Mouse (Mus musculus) brain, embryonic 14.5 days (tissue): ENCODE data around the gene Iqsec1. TPM values are rescaled to one million over a fixed set of nuclear protein-coding genes. Genes with fewer than 3 reads are reported as not detected.

Source experiments
- DNase-seq: peaks from one replicate; pipeline ENCODE4 v3.0.0-alpha.2; 2011; ENCODE audit warnings: low read depth
- CTCF ChIP-seq: fragments of 200-500 bp; IDR thresholded peaks from 2 replicates; pipeline ENCODE4 v1.5.1; 2012; ENCODE audit warnings: inconsistent platforms, mild to moderate bottlenecking, moderate library complexity, borderline replicate concordance; ENCODE audit not compliant: insufficient read depth, insufficient read length; ENCODE audit errors: extremely low read depth
- POLR2A ChIP-seq: fragments of 200-500 bp; IDR thresholded peaks from 2 replicates; pipeline ENCODE4 v1.6.1; 2012; ENCODE audit warnings: mild to moderate bottlenecking, inconsistent platforms, borderline replicate concordance; ENCODE audit not compliant: poor library complexity, insufficient read depth, insufficient read length, severe bottlenecking; ENCODE audit errors: extremely low read depth
- polyA plus RNA-seq: library from polyadenylated mRNA; depleted of rRNA; stranded (reverse); fragments of >200 nt; gene quantifications from 2 replicates; pipeline ENCODE4 v1.2.3, GENCODE M21; 2012

The Iqsec1 gene
- polyA plus RNA-seq, 1 experiment, result 91.1 TPM

GRCm38 (mm10) chr6:90821916-90822602, 166.4 kb downstream of the Iqsec1 start:
- TF ChIP-seq CTCF, result no peak
- no peak for TF ChIP-seq POLR2A
- DNase-seq, result peak; percentile 82

- peak; percentile 56 for DNase-seq
- TF ChIP-seq CTCF (peak; percentile 48; the same call in 1 of the 2 replicates), POLR2A (no peak)
Measured at GRCm38 (mm10) chr6:90819880-90820279, 168.6 kb downstream of the Iqsec1 start.

DNA sequence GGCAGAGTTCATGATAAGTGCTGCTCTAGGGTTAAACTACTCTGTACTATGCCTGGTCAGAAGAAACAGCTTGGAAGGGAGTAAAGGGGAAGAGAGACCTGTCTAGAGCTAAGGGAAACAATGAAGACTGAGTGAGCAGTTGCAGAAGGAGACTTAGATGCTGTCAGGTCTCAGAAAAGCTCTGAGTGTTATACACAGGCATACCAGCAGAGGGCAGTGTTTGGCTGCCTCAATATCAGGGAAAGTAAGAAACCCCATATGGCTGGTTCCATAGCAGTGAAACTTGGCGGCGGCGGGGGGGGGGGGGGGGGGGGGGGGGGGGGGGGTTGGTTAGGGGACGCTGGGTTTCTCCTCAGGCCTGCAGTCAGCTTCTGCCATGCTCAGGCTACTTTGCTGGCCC, 169.5 kb downstream of the Iqsec1 start:
- peak; percentile 90 for DNase-seq
- TF ChIP-seq POLR2A, result no peak
- peak; percentile 82; the same call in 1 of the 2 replicates for TF ChIP-seq CTCF

DNA sequence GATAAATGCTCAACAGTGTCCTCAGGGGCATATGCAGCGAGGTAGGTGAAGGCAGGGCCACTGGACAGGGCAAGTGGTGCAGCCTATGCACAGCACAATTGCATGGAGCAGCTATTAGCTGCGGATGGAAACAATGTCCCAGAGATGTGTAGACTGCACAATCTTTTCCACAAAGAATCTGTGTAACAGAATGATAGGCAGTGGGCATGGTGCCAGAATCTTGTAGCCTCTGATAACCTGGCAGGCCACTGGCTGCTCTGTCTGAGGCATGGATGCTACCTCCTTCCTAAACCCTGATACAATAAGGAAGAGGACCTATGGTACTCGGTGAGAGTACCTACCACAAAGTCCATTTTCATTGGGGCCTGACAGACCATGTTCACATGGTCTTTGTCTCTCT, 171.9 kb downstream of the Iqsec1 start:
- no peak for TF ChIP-seq POLR2A
- no peak for TF ChIP-seq CTCF
- no peak for DNase-seq

- TF ChIP-seq CTCF (no peak), POLR2A (no peak)
- DNase-seq, result no peak
Measured at GRCm38 (mm10) chr6:90815341-90815740, 173.1 kb downstream of the Iqsec1 start.

DNA sequence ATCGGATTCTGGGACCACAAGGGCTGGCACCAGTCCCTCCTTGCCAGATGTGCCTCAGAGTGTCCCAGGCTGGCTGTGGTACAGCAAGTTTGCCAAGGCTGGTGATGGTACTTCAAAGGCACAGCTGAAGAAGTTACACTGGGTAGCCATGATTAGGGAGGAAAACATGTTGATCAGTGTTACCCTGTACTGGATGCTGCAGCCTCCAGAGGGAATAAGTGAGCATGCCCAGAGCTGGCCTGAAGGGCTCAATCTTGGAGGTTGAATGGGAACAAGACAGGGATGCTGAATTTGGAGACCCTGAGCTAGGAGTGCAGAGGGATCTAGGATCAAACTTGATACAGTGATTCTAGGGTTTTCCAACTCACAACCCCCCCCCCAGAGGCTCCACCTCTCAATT, 175.0 kb downstream of the Iqsec1 start:
- DNase-seq, result no peak
- TF ChIP-seq POLR2A (no peak), CTCF (no peak)

DNA sequence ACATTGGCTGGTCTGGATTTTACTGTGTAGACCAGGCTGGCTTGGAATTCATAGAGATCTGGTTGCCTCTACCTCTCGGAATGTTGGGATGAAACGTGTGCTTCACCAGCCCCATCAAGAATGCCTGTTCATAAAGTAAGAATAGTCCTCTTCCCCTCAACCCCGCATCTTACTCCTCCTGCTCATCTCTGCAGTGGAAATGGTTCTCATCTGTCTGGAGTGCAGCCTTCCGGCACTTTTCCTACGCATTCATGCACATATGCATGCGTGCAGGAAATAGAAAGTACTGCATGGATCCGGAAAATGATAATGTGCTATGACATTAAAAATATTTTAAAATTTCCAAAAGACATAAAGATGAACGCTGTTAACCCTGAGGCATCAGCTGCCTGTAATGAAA, 175.9 kb downstream of the Iqsec1 start:
- DNase-seq, result no peak
- no peak for TF ChIP-seq POLR2A

DNA sequence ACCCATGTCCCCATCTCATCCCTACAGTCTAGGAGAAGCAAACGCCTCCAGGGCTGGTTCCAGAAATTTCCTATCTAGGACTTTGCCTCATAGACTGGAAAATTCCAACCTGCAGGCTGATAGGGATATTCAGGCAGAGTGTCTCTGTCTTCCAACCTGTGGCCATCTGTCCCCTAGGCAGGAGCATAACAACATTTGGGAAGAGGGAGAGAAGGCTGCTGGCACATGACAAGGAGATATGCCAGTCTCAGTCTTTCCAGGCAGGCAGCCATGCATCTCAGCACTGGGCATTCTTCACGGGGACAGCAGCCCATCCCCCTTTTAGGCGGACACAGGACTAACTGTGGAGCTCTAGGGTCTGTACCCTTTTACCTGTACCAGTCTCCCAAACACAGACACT, 176.4 kb downstream of the Iqsec1 start:
- TF ChIP-seq CTCF (no peak), POLR2A (no peak)

DNA sequence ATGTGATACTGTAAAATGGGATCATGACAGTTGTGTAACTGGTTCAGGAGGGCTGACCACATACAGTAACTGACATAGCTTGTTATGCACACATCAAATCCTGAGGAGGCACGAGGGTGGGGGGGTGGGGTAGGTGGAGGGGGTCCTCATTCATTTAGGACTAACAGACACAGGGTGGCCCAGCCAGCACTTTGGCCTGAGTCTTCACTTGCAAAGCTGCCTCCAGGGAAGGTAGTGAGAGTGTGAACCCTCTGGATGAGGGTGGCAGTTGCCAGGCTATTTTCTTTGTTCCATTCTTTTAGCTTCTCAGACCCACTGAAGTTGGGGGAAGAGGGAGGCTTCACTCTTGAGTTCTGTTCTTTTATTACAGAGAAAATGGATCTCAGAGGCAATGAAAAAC, 177.9 kb downstream of the Iqsec1 start:
- no peak for DNase-seq
- no peak for TF ChIP-seq POLR2A
- TF ChIP-seq CTCF, result no peak

More for the DNA sequence above, 176.4 kb downstream of the Iqsec1 start:
- DNase-seq, result no peak

DNA sequence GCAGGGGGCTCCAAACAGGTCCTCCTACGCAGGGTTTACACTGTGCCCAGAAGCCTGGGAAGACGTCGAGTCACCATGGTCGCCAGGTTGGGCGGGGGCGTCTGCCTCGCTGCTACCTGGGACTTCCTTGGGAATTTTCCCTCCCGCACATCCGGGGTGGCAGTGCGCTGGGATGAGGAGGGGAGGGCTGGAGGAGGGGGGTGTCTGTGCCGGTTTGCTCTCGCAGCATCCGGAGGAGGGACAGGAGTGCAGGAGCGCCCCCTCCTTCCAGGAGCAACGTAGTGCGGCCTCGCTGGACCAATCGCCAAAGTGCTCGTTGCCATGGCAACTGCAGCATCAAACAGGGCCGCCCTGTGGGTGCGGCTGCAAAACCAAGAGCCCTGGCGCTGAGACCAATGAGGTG, 178.5 kb downstream of the Iqsec1 start:
- DNase-seq, result peak; percentile 98
- peak; percentile 35 for TF ChIP-seq CTCF
- no peak for TF ChIP-seq POLR2A

DNA sequence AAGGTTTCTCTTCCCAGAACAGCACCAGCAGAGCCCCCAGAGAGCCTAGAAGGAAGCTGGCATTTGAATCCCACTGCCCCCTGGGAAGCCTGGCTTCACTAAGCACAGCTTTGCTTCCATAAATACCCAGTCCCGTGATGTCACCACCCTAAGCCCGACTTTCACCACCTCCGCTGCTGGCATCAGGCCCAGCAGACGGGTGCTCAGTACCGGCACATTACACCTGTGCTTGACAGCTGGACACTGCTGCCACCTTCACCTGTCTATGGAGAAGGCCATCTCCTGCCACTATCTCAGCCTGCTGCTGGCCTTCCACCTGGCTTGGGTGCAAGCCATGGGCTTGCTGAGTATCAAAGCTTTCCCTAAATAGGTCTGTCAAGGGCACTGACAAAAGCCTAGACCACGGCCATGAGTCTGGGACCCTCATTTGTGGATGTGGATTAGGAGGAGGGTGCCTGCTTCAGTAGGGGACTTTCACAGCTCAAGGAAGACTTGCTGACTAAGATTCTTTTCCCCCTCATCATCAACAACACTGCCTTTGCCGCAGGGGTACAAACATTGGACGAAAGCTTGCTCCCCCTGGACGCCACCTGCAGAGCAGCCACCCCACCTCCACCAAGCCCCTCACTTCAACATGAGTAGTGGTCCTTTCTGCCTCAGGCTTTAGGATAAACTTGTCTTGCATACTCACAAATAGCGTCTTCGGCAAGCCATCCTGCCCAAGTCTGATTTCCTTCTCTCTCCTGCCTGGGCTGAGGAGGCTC, 179.2 kb downstream of the Iqsec1 start:
- no peak for TF ChIP-seq POLR2A
- TF ChIP-seq CTCF, result no peak
- no peak for DNase-seq

GRCm38 (mm10) chr6:90808544-90808943, 179.9 kb downstream of the Iqsec1 start:
- DNase-seq, result peak; percentile 71
- no peak for TF ChIP-seq CTCF
- no peak for TF ChIP-seq POLR2A
